Mouse (Mus musculus): ENCODE results near the gene Slc25a47. TPM values are rescaled to one million over a fixed set of nuclear protein-coding genes. Genes with fewer than 3 reads are reported as not detected.

Slc25a47 gene
- total RNA-seq, 2 experiments from 2014 or later: 9.2 to 9.6 TPM

DNA sequence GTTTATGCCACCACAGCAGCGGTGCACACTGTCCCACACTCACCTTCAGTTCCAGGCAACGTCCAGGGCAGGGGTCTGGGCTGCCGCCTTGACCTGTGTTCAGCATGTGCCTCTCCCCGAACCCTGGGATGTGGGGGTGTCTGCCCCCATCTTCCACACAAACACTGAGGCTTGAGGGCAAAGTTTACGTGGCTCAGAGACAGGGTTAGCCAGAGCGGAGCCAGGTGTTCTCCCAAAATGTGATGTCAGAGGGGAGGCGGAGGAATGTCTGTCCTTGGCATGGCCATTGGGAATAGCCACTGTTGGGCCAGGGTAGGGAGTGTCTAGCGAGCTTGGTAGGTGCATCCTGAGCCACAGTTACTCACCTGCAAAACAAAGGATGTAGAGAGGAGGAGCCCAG lies 17.0 kb downstream of the Slc25a47 start:
- Histone ChIP-seq H3K27ac (no peak overlapping the region), H3K4me3 (no peak overlapping the region)
- DNase-seq (ENCODE audit: low spot score in 2 of 2): no peak
- TF ChIP-seq CTCF (conservative IDR thresholded peaks at IDR 0.05): no peak

GRCm38 (mm10) chr12:108855081-108855480 lies 19.2 kb downstream of the Slc25a47 start:
- TF ChIP-seq CTCF (conservative IDR thresholded peaks at IDR 0.05): no peak
- H3K4me3 ChIP-seq: no peak overlapping the region
- no peak overlapping the region for H3K27ac ChIP-seq
- no peak for DNase-seq (ENCODE audit: low spot score in 2 of 2)

- TF ChIP-seq CTCF (conservative IDR thresholded peaks at IDR 0.05): no peak
- DNase-seq (ENCODE audit: low spot score in 2 of 2): no peak
- Histone ChIP-seq H3K27ac (no peak overlapping the region), H3K4me3 (no peak overlapping the region)
These were observed 20.3 kb downstream of the Slc25a47 start for GRCm38 (mm10) chr12:108856186-108856585.

DNA sequence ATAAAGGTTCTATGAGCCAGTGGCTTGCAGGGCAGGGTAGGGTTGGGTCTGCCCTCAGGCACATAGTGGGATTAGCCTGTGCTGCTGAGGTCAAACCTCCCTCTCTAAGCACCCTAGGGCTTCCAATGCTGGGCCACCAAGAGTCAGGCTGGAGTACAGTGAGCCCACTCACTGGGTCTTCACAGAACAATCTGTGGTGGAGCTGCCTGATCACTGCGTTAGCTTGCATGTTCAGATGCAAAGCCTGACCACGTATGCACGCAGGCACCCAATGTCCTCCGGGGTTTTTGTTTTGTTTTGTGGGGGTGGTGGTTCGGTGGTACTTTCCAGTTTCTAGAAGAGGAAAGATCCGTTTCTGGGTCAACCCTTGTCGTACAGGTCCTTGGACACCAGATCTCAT lies 21.3 kb downstream of the Slc25a47 start:
- Histone ChIP-seq H3K4me3 (no peak overlapping the region), H3K27ac (no peak overlapping the region)
- TF ChIP-seq CTCF (conservative IDR thresholded peaks at IDR 0.05): no peak
- no peak for DNase-seq (ENCODE audit: low spot score in 2 of 2)

DNA sequence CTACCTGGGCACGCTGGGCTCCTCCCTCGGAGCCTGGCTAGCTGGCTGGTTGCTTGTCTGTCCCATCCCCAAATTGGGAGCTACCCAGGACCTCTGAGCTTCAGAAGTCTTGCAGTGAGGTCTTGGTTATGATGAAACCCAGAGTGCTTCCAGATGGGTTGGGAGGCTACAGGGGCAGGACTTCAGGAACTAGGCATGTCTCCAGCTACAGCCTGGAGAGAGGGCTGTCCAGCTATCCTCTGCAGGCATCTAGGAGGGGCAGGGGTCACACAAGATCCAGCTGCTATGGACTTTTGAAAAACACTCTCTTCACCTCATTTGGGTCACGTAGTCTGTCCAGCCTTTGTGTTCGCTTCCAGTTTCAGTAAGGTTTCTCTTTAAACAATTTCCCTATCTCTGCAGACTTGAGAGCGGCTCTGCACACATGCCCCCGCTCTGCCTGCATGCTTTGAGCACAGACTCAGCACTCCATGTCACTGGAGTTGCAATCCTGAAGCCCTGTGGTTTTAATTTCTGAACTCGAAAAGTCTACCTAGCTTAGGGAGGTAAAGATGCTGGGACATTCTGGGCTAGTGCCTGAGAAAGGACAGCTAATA lies 21.8 kb downstream of the Slc25a47 start:
- no peak overlapping the region for H3K27ac ChIP-seq
- no peak overlapping the region for H3K4me3 ChIP-seq
- DNase-seq (ENCODE audit: low spot score in 2 of 2): no peak
- no peak for TF ChIP-seq CTCF (conservative IDR thresholded peaks at IDR 0.05)

DNA sequence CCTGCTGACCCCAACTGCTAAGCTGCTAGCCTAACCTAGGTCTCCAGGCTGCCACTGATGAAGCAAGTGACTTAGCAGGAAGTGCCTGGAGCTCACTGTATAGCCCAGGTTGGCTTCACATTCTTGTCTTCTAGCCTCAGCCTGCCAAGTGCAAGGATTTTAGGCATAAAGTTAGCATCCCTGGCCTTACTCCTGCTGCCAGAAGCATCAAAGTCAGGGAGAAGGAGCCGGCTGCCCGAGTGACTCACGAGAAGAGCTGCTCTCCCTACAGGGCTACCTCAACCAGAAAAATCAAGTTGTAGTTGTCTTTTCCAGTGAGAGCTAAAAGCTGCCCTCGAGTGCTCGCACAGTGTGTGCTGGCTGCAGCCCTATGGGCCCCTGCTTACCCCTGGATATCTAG lies 22.6 kb downstream of the Slc25a47 start:
- Histone ChIP-seq H3K4me3 (no peak overlapping the region), H3K27ac (no peak overlapping the region)
- DNase-seq (ENCODE audit: low spot score in 2 of 2): no peak
- TF ChIP-seq CTCF (conservative IDR thresholded peaks at IDR 0.05): no peak

DNA sequence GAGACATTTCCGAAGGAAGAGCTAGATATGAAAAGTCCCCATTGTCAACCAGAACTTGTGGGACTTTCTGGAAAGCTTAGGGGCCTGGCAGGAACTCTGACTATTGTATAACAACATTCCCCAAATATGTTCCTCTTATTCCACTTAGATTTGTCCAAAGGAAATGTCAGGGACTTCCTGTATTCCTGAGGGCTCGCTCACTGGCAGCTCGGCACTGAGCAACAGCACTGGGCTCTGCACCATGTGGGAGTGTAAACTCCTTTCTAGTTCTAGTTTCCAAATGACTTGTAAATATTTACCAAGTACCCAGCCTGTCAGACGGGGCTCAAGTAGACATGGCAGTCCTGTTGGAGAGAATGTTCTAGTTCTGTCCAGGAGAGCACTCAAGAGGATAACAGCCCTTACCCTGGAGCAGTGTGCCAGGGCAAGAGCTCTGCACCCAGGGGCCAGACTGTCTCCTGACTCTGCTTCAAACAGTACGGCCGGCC lies 29.2 kb downstream of the Slc25a47 start:
- DNase-seq (ENCODE audit: low spot score in 2 of 2): no peak
- Histone ChIP-seq H3K27ac (no peak overlapping the region), H3K4me3 (no peak overlapping the region)
- no peak for TF ChIP-seq CTCF (conservative IDR thresholded peaks at IDR 0.05)

- no peak for DNase-seq (ENCODE audit: low spot score in 2 of 2)
- peak; percentile 64 for TF ChIP-seq CTCF (conservative IDR thresholded peaks at IDR 0.05)
- H3K4me3 ChIP-seq: no peak overlapping the region
- H3K27ac ChIP-seq: no peak overlapping the region
These were observed 33.7 kb downstream of the Slc25a47 start for GRCm38 (mm10) chr12:108869575-108869974.

GRCm38 (mm10) chr12:108873122-108873521 lies 37.3 kb downstream of the Slc25a47 start:
- H3K27ac ChIP-seq: no peak overlapping the region
- no peak for TF ChIP-seq CTCF (conservative IDR thresholded peaks at IDR 0.05)
- H3K4me3 ChIP-seq: no peak overlapping the region
- no peak for DNase-seq (ENCODE audit: low spot score in 2 of 2)

GRCm38 (mm10) chr12:108879138-108879537 lies 43.3 kb downstream of the Slc25a47 start:
- no peak overlapping the region for H3K4me3 ChIP-seq
- DNase-seq (ENCODE audit: low spot score in 2 of 2): no peak
- no peak overlapping the region for H3K27ac ChIP-seq
- TF ChIP-seq CTCF (conservative IDR thresholded peaks at IDR 0.05): no peak

DNA sequence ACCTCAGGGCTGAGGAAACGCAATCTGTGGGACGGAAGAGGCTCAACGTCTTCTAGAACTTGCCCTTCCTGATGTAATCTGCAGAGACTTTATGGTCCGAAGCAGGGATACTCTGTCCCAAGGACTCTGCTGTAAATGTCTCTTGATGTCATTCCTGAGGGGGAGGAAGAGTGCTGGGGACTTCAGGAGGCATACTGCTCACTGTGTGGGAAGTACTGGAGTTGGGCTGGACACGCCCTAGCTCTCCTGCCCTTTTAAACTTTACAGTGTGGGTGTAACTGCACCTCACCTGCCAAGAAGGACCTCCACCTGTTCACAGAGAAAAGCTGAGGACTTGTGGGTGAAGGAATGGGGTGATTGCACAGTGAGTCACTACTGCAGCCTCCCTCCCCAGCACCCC lies 44.8 kb downstream of the Slc25a47 start:
- no peak overlapping the region for H3K27ac ChIP-seq
- H3K4me3 ChIP-seq: no peak overlapping the region

DNA sequence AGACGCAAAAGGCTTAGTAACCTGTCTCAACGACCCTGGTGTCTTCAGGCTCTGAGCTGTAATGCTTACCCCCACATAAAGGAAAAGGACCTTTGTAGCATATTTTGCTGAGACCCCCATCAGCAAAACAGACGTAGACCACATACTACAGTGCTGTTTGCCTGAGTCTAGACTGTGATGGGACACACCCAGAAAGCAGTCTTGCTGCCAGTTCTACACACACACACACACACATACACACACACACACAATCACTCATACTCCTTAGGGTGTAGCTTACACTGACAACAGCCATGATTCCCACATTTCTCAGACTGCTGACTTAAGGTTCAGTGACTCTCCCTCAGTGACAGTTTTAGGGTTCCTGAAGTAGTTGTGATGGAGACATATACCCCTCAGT lies 45.3 kb downstream of the Slc25a47 start:
- Histone ChIP-seq H3K27ac (no peak overlapping the region), H3K4me3 (no peak overlapping the region)
- DNase-seq (ENCODE audit: low spot score in 2 of 2): no peak
- no peak for TF ChIP-seq CTCF (conservative IDR thresholded peaks at IDR 0.05)

More for the DNA sequence above, 44.8 kb downstream of the Slc25a47 start:
- DNase-seq (ENCODE audit: low spot score in 2 of 2): no peak
- TF ChIP-seq CTCF (conservative IDR thresholded peaks at IDR 0.05): no peak

GRCm38 (mm10) chr12:108882776-108883175 lies 46.9 kb downstream of the Slc25a47 start:
- no peak for TF ChIP-seq CTCF (conservative IDR thresholded peaks at IDR 0.05)
- no peak overlapping the region for H3K27ac ChIP-seq
- no peak for DNase-seq (ENCODE audit: low spot score in 2 of 2)
- no peak overlapping the region for H3K4me3 ChIP-seq

DNA sequence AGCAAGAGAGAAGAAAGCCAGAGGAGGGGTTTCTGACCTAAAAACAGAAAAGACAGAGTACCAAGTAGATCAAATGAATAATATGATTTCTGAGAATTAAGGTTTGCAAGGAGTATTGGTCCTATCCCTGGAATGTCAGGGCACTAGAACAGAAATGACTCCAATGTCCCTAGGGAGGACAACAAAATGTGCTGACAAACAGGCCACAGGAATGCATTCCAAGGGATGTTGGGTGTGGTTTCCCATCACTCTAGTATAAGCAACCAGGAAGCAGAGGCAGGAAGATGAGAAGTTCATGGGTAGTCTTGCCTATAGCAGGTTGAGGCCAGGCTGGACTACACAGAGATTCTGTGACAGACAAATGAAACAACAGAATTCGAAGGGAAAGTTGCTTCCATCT lies 50.1 kb downstream of the Slc25a47 start:
- no peak for TF ChIP-seq CTCF (conservative IDR thresholded peaks at IDR 0.05)
- no peak for DNase-seq (ENCODE audit: low spot score in 2 of 2)
- H3K27ac ChIP-seq: no peak overlapping the region
- no peak overlapping the region for H3K4me3 ChIP-seq
